8 mouse cellular contexts compared by ENCODE assay signal in genomic region chr10:80295618-80296425, GRCm38 (mm10). TPM values are rescaled to one million over a fixed set of nuclear protein-coding genes. Genes with fewer than 3 reads are reported as not detected.
DNase-seq lines count a peak whose midpoint lies in the region; ATAC-seq and TF ChIP-seq lines count a peak whose summit lies in the region.

Apc2 (plus strand) TSS chr10:80295977.

- peaks cover 21% of the 10 kb centered on the region; the same call in 1 of the 2 replicates for H3K27me3 ChIP-seq in hindbrain, embryonic 12.5 days
- peaks cover 28% of the 10 kb centered on the region for H3K27me3 ChIP-seq in lung, postnatal 0 days (replicated peaks; ENCODE audit: insufficient read depth, low read length)

- TF ChIP-seq EP300 in lung, postnatal 0 days (IDR thresholded peaks at IDR 0.05) = no peak

- peak; percentile 64 for ATAC-seq in hindbrain, embryonic 12.5 days (ENCODE audit: low FRiP score)
- peak; percentile 47 for ATAC-seq in lung, postnatal 0 days

- H3K36me3 ChIP-seq in hindbrain, embryonic 12.5 days = peaks cover 17% of the 10 kb centered on the region
- peaks cover 7% of the 10 kb centered on the region; the same call in 1 of the 2 replicates for H3K36me3 ChIP-seq in lung, postnatal 0 days (ENCODE audit: insufficient read depth, low read length)

- H3K27ac ChIP-seq in hindbrain, embryonic 12.5 days = peak within 1 kb of the TSS; percentile 95
- H3K27ac ChIP-seq in lung, postnatal 0 days (ENCODE audit: low read length) = no peak within 1 kb of the TSS

- peak; percentile 80 for TF ChIP-seq CTCF in lung, postnatal 0 days (IDR thresholded peaks at IDR 0.05)

- H3K4me2 ChIP-seq in hindbrain, embryonic 12.5 days (replicated peaks) = peak within 1 kb of the TSS; percentile 72
- peak within 1 kb of the TSS; percentile 61 for H3K4me2 ChIP-seq in lung, postnatal 0 days (replicated peaks; ENCODE audit: low read depth, low read length)

- under 1% methylated on average over 26 of the region's 26 CpGs for WGBS in hindbrain, embryonic 12.5 days
- WGBS in lung, postnatal 0 days = 3% methylated on average over 26 of the region's 26 CpGs

- H3K9me3 ChIP-seq in hindbrain, embryonic 12.5 days (replicated peaks) = no peaks in the 10 kb centered on the region
- no peaks in the 10 kb centered on the region for H3K9me3 ChIP-seq in lung, postnatal 0 days (ENCODE audit: low read length)

- H3K4me1 ChIP-seq in hindbrain, embryonic 12.5 days = peaks cover 55% of the 10 kb centered on the region
- peaks cover 9% of the 10 kb centered on the region; the same call in 1 of the 2 replicates for H3K4me1 ChIP-seq in lung, postnatal 0 days (ENCODE audit: insufficient read depth, low read depth, low read length)

- peak; percentile 82 for DNase-seq in Muller cell, postnatal 12 days (ENCODE audit: inconsistent ontology term)
- peak; percentile 85 to 87 for DNase-seq in cerebellum, postnatal 10 days
- DNase-seq in frontal cortex, postnatal 10 days (ENCODE audit: low spot score in 2 of 2) = peak; percentile 68 to 73
- DNase-seq in layer of hippocampus, postnatal 10 days (ENCODE audit: low spot score in 2 of 2) = peak; percentile 77 to 82
- DNase-seq in lung, postnatal 0 days (ENCODE audit: low spot score) = peak; percentile 85
- DNase-seq in ovary, postnatal 14 days (ENCODE audit: low spot score) = peak; percentile 50
- peak; percentile 29 to 52 for DNase-seq in thymus, postnatal 10 days (ENCODE audit: low spot score in 2 of 2)

- H3K4me3 ChIP-seq in hindbrain, embryonic 12.5 days = peak within 1 kb of the TSS; percentile 47
- H3K4me3 ChIP-seq in lung, postnatal 0 days (ENCODE audit: low read depth, low read length) = peak within 1 kb of the TSS; percentile 31; the same call in 1 of the 2 replicates

- peak within 1 kb of the TSS; percentile 97 for H3K9ac ChIP-seq in hindbrain, embryonic 12.5 days
- no peak within 1 kb of the TSS for H3K9ac ChIP-seq in lung, postnatal 0 days (replicated peaks; ENCODE audit: low read depth)

RNA-seq across cellular contexts. Expression of gene Apc2, which starts in this region (rescaled TPM):
- polyA plus RNA-seq in hindbrain, embryonic 12.5 days (2016; fragmentation: Nextera tagmentation; extraction: Ambion mirVana) = 170 and 191 TPM in 2 replicates
- 100 to 1,000 TPM; 179 to 181 TPM for total RNA-seq in layer of hippocampus, postnatal 10 days (2021)
- polyA plus RNA-seq in lung, postnatal 0 days (2015; fragmentation: Nextera tagmentation; extraction: Ambion mirVana) = 0.57 and 0.85 TPM in 2 replicates

Comparison
In these comparisons a context has a peak if more than half of its experiments do, and no peak if none do; other contexts are left out.
1. RNA of gene Apc2 (polyA plus RNA-seq): 170 to 191 TPM in hindbrain, embryonic 12.5 days; 0.57 to 0.85 TPM in lung, postnatal 0 days; every median in the first group is over 10 times any median in the second.
2. Peak in DNase-seq, ATAC-seq, H3K4me3 ChIP-seq and H3K4me2 ChIP-seq in lung, postnatal 0 days; RNA of the gene not detected or under 1 TPM.
3. Peak in every context shown above with its lines, with median percentiles within 50 percentile points of each other: DNase-seq.